Mouse (Mus musculus) CD4-positive, CD25-positive, alpha-beta regulatory T cell, adult 2 months (primary cell): Measurements from ENCODE around the gene Gm37240.

Experiments used
- DNase-seq: peaks from one replicate; pipeline ENCODE4 v3.0.0-alpha.2; 2012; ENCODE audit warnings: low read depth, low spot score

Gene Gm37240

GRCm38 (mm10) chr3:85048569-85048968 is 838.7 kb downstream of the Gm37240 start:
- DNase-seq, result no peak

GRCm38 (mm10) chr3:85043679-85044218 is 843.6 kb downstream of the Gm37240 start:
- no peak for DNase-seq

GRCm38 (mm10) chr3:85042126-85042525 is 845.2 kb downstream of the Gm37240 start:
- no peak for DNase-seq

GRCm38 (mm10) chr3:85029141-85029540 is 858.2 kb downstream of the Gm37240 start:
- DNase-seq, result no peak

GRCm38 (mm10) chr3:85024817-85025705 is 862.3 kb downstream of the Gm37240 start:
- DNase-seq, result no peak

GRCm38 (mm10) chr3:85024237-85024636 is 863.1 kb downstream of the Gm37240 start:
- DNase-seq, result no peak

- DNase-seq, result peak; percentile 4
These were observed 864.5 kb downstream of the Gm37240 start for GRCm38 (mm10) chr3:85022800-85023199.

- DNase-seq, result no peak
These were observed 865.5 kb downstream of the Gm37240 start for GRCm38 (mm10) chr3:85021816-85022215.

GRCm38 (mm10) chr3:85020137-85020536 is 867.2 kb downstream of the Gm37240 start:
- DNase-seq, result no peak

- DNase-seq, result no peak
These were observed 871.7 kb downstream of the Gm37240 start for GRCm38 (mm10) chr3:85015667-85016066.

GRCm38 (mm10) chr3:85012889-85013288 is 874.4 kb downstream of the Gm37240 start:
- no peak for DNase-seq

GRCm38 (mm10) chr3:85005257-85005656 is 882.1 kb downstream of the Gm37240 start:
- DNase-seq, result no peak

- DNase-seq, result no peak
These were observed 898.4 kb downstream of the Gm37240 start for GRCm38 (mm10) chr3:84988880-84989279.

GRCm38 (mm10) chr3:84985121-84985625 is 902.1 kb downstream of the Gm37240 start:
- DNase-seq, result no peak

- DNase-seq, result no peak
These were observed 904.6 kb downstream of the Gm37240 start for GRCm38 (mm10) chr3:84982688-84983087.

GRCm38 (mm10) chr3:84980158-84980557 is 907.2 kb downstream of the Gm37240 start:
- DNase-seq, result no peak

- no peak for DNase-seq
These were observed 908.6 kb downstream of the Gm37240 start for GRCm38 (mm10) chr3:84978676-84979075.

GRCm38 (mm10) chr3:84974193-84974592 is 913.1 kb downstream of the Gm37240 start:
- no peak for DNase-seq

- DNase-seq, result no peak
These were observed 914.4 kb downstream of the Gm37240 start for GRCm38 (mm10) chr3:84972881-84973280.

GRCm38 (mm10) chr3:84971561-84971960 is 915.8 kb downstream of the Gm37240 start:
- DNase-seq, result no peak

- DNase-seq, result no peak
These were observed 920.0 kb downstream of the Gm37240 start for GRCm38 (mm10) chr3:84967364-84967763.

- DNase-seq, result no peak
These were observed 922.2 kb downstream of the Gm37240 start for GRCm38 (mm10) chr3:84965156-84965555.

GRCm38 (mm10) chr3:84955857-84956256 is 931.5 kb downstream of the Gm37240 start:
- no peak for DNase-seq
